Mouse (Mus musculus): ENCODE measurements around the gene Gm20683.
A peak's percentile ranks its signal among the peaks of the same experiment; 100 is the strongest.
"Not testable (repeated sequence)": the region's sequence is repeated elsewhere in the genome, so short reads cannot be mapped to it uniquely, and the experiment has no call there.

The Gm20683 gene

GRCm38 (mm10) chr17:25873405-25874147, 32.0 kb upstream of the Gm20683 start:
- no peak for DNase-seq

GRCm38 (mm10) chr17:25872676-25873075, 31.1 kb upstream of the Gm20683 start:
- no peak for DNase-seq

- not testable (repeated sequence) for DNase-seq
Measured at GRCm38 (mm10) chr17:25871566-25871965, 30.0 kb upstream of the Gm20683 start.

GRCm38 (mm10) chr17:25869954-25870353, 28.4 kb upstream of the Gm20683 start:
- DNase-seq: no peak

- DNase-seq: no peak
Measured at GRCm38 (mm10) chr17:25869498-25869897, 27.9 kb upstream of the Gm20683 start.

GRCm38 (mm10) chr17:25868601-25869191, 27.1 kb upstream of the Gm20683 start, which contains the start of gene Mcrip2:
Mcrip2 (minus strand) TSS chr17:25868764.
- DNase-seq: peak; percentile 85

GRCm38 (mm10) chr17:25867836-25868600, 26.5 kb upstream of the Gm20683 start:
- DNase-seq: no peak

- DNase-seq: no peak
Measured at GRCm38 (mm10) chr17:25867509-25867835, 25.9 kb upstream of the Gm20683 start.

- DNase-seq: no peak
Measured at GRCm38 (mm10) chr17:25866172-25866571, 24.6 kb upstream of the Gm20683 start.

GRCm38 (mm10) chr17:25865288-25865687, 23.7 kb upstream of the Gm20683 start:
- no peak for DNase-seq

- no peak for DNase-seq
Measured at GRCm38 (mm10) chr17:25864311-25864710, 22.7 kb upstream of the Gm20683 start.

- no peak for DNase-seq
Measured at GRCm38 (mm10) chr17:25863681-25864080, 22.1 kb upstream of the Gm20683 start.

GRCm38 (mm10) chr17:25861704-25862612, 20.4 kb upstream of the Gm20683 start:
- no peak for DNase-seq

GRCm38 (mm10) chr17:25860832-25861703, 19.5 kb upstream of the Gm20683 start, which contains the start of gene Wdr90:
Wdr90 (minus strand) TSS chr17:25861501.
- DNase-seq: peak; percentile 97

- DNase-seq: no peak
Measured at GRCm38 (mm10) chr17:25860229-25860628, 18.7 kb upstream of the Gm20683 start.

GRCm38 (mm10) chr17:25844396-25844901, 2.9 kb upstream of the Gm20683 start, which contains the start of gene Rhot2:
Rhot2 (minus strand) TSS chr17:25844851.
- peak; percentile 97 for DNase-seq

GRCm38 (mm10) chr17:25843636-25844395, 2.3 kb upstream of the Gm20683 start:
- DNase-seq: no peak

- no peak for DNase-seq
Measured at GRCm38 (mm10) chr17:25843122-25843521, 1.6 kb upstream of the Gm20683 start.

- no peak for DNase-seq
Measured at GRCm38 (mm10) chr17:25842509-25842908, 946 bp upstream of the Gm20683 start.

GRCm38 (mm10) chr17:25840519-25840918, 1.0 kb downstream of the Gm20683 start:
- no peak for DNase-seq

Data from right cerebral cortex, adult 18-20 months (tissue).